Mouse (Mus musculus): ENCODE measurements around the gene Klre1.

DNA sequence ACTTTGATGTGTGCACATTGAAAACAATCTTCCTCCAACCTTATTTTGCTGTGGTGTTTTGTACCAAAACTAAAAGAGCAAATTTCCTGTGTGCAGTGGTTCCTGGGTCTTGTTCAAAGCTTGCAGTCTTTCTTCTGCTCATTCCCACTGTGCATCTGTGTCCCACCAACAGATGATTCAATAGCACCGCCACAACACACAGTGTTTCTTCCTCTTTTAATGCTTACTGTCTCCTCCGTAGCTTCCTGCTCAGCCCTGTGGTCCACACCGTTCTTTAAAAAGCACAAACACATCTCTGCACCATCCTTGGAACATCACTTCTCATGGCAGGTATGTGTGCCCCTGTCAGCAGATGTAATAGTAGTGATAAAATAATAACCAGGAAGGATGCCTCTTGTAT is 13.8 kb downstream of the Klre1 start, which contains the start of gene Klrd1:
- TF ChIP-seq CTCF (IDR thresholded peaks at IDR 0.05; ENCODE audit: low read depth) (no peak), EP300 (IDR thresholded peaks at IDR 0.05; ENCODE audit: low read depth) (no peak)
